Mouse (Mus musculus): ENCODE measurements around the gene Kars. TPM values are rescaled to one million over a fixed set of nuclear protein-coding genes. Genes with fewer than 3 reads are reported as not detected.

Gene Kars
- total and polyA plus RNA-seq, 3 experiments: 295 to 642 (median 355) TPM

DNA sequence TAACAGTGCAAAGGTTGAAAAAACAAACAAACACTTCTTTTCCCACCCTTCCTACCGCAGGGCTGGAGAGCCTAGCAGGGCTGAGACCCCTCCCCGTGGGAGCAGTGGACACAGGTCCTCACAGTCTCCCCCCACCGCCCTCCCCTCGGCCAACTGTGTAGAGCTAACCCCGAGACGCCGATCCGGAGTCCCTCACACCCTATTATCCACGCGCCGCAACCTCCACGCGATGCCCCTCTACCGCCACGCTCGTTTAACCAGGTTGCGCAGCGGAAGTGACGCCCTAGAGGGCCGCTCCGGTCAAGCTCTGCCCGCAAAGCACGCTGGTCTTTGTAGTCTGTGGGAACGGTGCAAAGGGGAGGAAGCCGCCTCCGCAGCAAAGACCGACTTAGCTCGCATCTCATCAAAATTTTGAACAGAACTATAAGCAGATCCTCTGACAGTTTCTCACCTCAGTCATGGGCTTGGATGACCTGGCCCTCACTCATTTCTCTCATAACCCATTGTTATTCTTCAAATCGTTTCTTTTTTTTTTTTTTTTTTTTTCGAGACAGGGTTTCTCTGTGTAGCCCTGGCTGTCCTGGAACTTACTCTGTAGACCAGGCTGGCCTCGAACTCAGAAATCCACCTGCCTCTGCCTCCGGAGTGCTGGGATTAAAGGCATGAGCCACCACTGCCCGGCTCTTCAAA is 19.0 kb downstream of the Kars start, which contains the start of gene Adat1 (continued):
- TF ChIP-seq HCFC1 (IDR thresholded peaks at IDR 0.05; ENCODE audit: low read depth, low read length) (peak; percentile 99), MYC (IDR thresholded peaks at IDR 0.05; ENCODE audit: low read depth, low read length) (peak; percentile 95), CHD1 (IDR thresholded peaks at IDR 0.05; ENCODE audit: low read depth, low read length) (no peak)

- H3K27me3 ChIP-seq (ENCODE audit: control insufficient read depth in 1 of 2, insufficient read depth in 2 of 2, low read length in 2 of 2): no peaks in the 10 kb centered on the region
- H3K9me3 ChIP-seq (replicated peaks; ENCODE audit: insufficient read depth, low read length): no peaks in the 10 kb centered on the region
- H3K79me2 ChIP-seq (ENCODE audit: control insufficient read depth, insufficient read depth, low read length, poor library complexity): peaks cover 8% of the 10 kb centered on the region
- peak overlapping the region; percentile 83 for H3K9ac ChIP-seq (ENCODE audit: control insufficient read depth, low read depth, low read length, poor library complexity, severe bottlenecking)
- H3K36me3 ChIP-seq (ENCODE audit: control insufficient read depth in 1 of 2, insufficient read depth in 2 of 2, low read length in 2 of 2): peaks cover 4 to 5% of the 10 kb centered on the region in 2 experiments
- H3K4me1 ChIP-seq (ENCODE audit: control insufficient read depth in 1 of 2, insufficient read depth in 2 of 2, low read length in 2 of 2): 0 out of 4 replicates have a peak, but pooled peaks cover 2 to 4% of the 10 kb centered on the region in 2 experiments
- H3K4me3 ChIP-seq (ENCODE audit: control insufficient read depth in 1 of 2, insufficient read depth in 1 of 2, low read depth in 2 of 2, low read length in 2 of 2): peak overlapping the region; percentile 76 to 82
- TF ChIP-seq ZC3H11A (IDR thresholded peaks at IDR 0.05; ENCODE audit: low read depth, low read length) (no peak), ZNF384 (IDR thresholded peaks at IDR 0.05; ENCODE audit: low read depth, low read length) (no peak), HCFC1 (IDR thresholded peaks at IDR 0.05; ENCODE audit: low read depth, low read length) (0 out of 2 replicates have a peak, but pooled peaks have one; percentile 18)
- DNase-seq (ENCODE audit: low read depth, low spot score): peak; percentile 22
- H3K27ac ChIP-seq (ENCODE audit: control insufficient read depth, low read depth, low read length): no peak overlapping the region
These were observed 19.8 kb downstream of the Kars start for GRCm38 (mm10) chr8:111991278-111991677.

DNA sequence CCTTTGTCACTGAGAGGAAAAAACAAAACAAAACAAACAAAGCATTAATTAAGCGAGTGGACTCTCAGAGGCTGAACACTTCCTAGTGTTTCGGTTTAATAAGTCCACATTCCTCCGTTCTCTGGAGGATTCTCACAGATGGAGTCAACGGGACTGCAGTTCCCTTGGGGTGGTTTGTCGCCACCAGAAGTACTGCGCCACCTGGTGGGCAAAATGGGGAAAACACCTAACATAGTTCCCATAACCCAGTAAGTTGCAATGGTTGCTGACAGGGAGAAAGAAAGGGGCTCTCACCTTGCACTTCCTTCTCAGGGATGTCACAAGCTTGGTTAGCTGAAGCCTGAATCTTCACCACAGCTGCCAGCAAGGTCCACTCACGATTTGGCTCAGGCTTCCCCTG is 21.2 kb downstream of the Kars start:
- Histone ChIP-seq H3K27ac (ENCODE audit: control insufficient read depth, low read depth, low read length) (no peak overlapping the region), H3K79me2 (ENCODE audit: control insufficient read depth, insufficient read depth, low read length, poor library complexity) (peaks cover 8% of the 10 kb centered on the region), H3K4me1 (ENCODE audit: control insufficient read depth in 1 of 2, insufficient read depth in 2 of 2, low read length in 2 of 2) (0 out of 4 replicates have a peak, but pooled peaks cover 2 to 4% of the 10 kb centered on the region in 2 experiments), H3K9ac (ENCODE audit: control insufficient read depth, low read depth, low read length, poor library complexity, severe bottlenecking) (no peak overlapping the region), H3K36me3 (ENCODE audit: control insufficient read depth in 1 of 2, insufficient read depth in 2 of 2, low read length in 2 of 2) (peaks cover 4 to 5% of the 10 kb centered on the region in 2 experiments), H3K9me3 (replicated peaks; ENCODE audit: insufficient read depth, low read length) (no peaks in the 10 kb centered on the region), H3K27me3 (ENCODE audit: control insufficient read depth in 1 of 2, insufficient read depth in 2 of 2, low read length in 2 of 2) (no peaks in the 10 kb centered on the region), H3K4me3 (ENCODE audit: control insufficient read depth in 1 of 2, insufficient read depth in 1 of 2, low read depth in 2 of 2, low read length in 2 of 2) (no peak overlapping the region)
- DNase-seq (ENCODE audit: low read depth, low spot score): peak; percentile 90
- TF ChIP-seq SMC3 (IDR thresholded peaks at IDR 0.05; ENCODE audit: low read depth, low read length): peak; percentile 89
- peak; percentile 67 for TF ChIP-seq RAD21 (IDR thresholded peaks at IDR 0.05; ENCODE audit: low read depth, low read length)
- TF ChIP-seq ZC3H11A (IDR thresholded peaks at IDR 0.05; ENCODE audit: low read depth, low read length): peak; percentile 42; the same call in 1 of the 2 replicates
- no peak for TF ChIP-seq JUND (IDR thresholded peaks at IDR 0.05; ENCODE audit: low read depth, low read length)
- 0 out of 2 replicates have a peak, but pooled peaks have one; percentile 33 for TF ChIP-seq SIN3A (IDR thresholded peaks at IDR 0.05; ENCODE audit: low read length)
- peak; percentile 82 to 92 (median 90) for TF ChIP-seq CTCF (IDR thresholded peaks at IDR 0.05 in 2 of 3, conservative IDR thresholded peaks at IDR 0.05 in 1 of 3; ENCODE audit: control insufficient read depth in 1 of 3, insufficient read depth in 1 of 3, low read depth in 2 of 3, low read length in 3 of 3, poor library complexity in 1 of 3, severe bottlenecking in 1 of 3)

DNA sequence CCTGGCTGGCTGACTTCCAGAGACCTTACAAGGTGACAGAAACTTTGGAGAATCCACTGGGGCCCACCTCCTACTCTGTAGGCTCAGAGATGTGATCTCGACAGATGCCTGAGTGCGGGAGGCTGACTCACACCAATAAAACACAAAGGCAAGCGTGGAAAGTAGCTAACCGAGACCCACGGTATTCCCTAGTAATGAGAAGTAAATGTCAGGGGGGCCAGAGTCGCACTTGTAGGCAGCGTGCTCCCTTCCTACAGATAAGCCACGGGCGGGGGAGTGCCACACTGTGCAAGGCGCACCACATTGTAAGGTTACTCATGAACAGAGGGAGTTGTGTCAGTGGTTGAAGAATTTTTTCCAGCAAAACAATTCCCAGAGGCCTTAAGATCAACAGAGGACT is 26.6 kb downstream of the Kars start:
- H3K9ac ChIP-seq (ENCODE audit: control insufficient read depth, low read depth, low read length, poor library complexity, severe bottlenecking): no peak overlapping the region
- peaks cover 0 to 6% of the 10 kb centered on the region in 2 experiments; a peak in 2 of 4 replicates for H3K36me3 ChIP-seq (ENCODE audit: control insufficient read depth in 1 of 2, insufficient read depth in 2 of 2, low read length in 2 of 2)
- DNase-seq (ENCODE audit: low read depth, low spot score): no peak

More for the DNA sequence above, 26.6 kb downstream of the Kars start:
- Histone ChIP-seq H3K27me3 (ENCODE audit: control insufficient read depth in 1 of 2, insufficient read depth in 2 of 2, low read length in 2 of 2) (no peaks in the 10 kb centered on the region), H3K4me1 (ENCODE audit: control insufficient read depth in 1 of 2, insufficient read depth in 2 of 2, low read length in 2 of 2) (no peaks in the 10 kb centered on the region), H3K9me3 (replicated peaks; ENCODE audit: insufficient read depth, low read length) (no peaks in the 10 kb centered on the region), H3K4me3 (ENCODE audit: control insufficient read depth in 1 of 2, insufficient read depth in 1 of 2, low read depth in 2 of 2, low read length in 2 of 2) (no peak overlapping the region), H3K79me2 (ENCODE audit: control insufficient read depth, insufficient read depth, low read length, poor library complexity) (no peaks in the 10 kb centered on the region), H3K27ac (ENCODE audit: control insufficient read depth, low read depth, low read length) (no peak overlapping the region)
- TF ChIP-seq MXI1 (IDR thresholded peaks at IDR 0.05; ENCODE audit: low read depth, low read length): no peak
- no peak for TF ChIP-seq ZKSCAN1 (IDR thresholded peaks at IDR 0.05; ENCODE audit: low read depth, low read length)
